Mouse (Mus musculus): ENCODE measurements at regions not wholly inside any gene's neighbourhood (a gene's known extent, or its start where the extent isn't known, plus 50 kb on each side); places are given as distances from the start of the nearest gene placed in this dataset.

DNA sequence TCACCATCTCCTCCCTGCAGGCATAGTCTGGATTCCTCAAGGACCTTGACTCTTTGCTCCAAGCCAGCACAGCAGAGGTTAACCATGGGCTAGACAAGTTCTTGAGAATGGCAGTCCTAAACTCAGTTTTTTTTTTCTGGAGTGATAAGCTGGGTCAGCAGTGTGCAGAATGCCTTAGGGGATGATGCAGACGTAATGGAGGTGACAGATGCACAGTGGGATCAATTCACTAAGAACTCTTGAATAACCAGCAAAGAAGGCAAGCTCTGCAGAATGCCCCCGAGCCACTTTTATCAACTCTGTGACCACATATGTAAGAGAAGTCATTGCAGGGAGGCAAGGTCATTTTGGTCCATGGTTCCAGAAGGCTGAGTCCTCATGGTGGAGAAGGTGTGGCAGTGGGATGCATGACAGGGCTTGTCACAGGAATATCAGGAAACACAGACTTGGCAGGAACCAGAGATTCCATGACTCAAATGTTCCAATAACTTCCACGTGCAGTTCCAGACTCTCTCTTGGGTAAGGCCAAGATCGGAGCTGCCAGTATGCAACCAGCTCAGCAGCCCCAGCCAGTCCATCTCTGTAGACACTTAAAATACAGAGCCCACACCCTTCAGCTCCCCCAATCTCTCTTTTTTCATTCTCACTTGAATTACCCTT is 494.3 kb downstream of the Cdh26 start:
- no peak for DNase-seq (ENCODE audit: low read depth, low spot score)

DNA sequence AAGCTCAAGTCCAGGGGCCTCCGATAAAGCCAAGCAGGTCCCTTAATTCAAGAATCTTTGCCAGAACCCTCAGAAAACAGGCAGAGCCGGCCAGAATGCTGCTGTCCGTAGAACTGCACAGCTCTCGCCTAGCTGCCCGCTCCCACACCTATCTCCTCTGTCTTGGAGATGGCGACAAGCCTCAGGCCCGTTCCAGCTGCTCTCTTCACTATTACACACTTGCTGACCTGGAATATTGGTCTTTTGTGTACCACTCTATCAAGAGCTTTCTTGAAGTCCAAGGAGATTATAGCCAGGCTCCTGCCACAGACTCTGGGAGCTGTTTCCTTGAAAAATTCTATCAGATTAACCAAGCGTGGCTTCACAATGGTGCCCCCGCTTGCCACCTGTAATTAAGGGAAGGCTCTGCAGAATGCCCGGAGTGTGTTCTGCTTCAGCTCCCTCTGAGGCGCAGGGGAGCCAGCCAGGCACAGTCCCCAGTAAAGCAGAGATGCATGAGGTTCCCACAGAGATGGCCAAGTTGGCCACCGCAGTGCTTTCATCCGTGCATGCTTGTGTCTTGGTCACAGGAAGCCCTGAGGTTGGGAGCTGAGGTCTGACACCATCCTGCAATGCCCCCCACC is 496.8 kb downstream of the Cdh26 start:
- no peak for DNase-seq (ENCODE audit: low read depth, low spot score)

DNA sequence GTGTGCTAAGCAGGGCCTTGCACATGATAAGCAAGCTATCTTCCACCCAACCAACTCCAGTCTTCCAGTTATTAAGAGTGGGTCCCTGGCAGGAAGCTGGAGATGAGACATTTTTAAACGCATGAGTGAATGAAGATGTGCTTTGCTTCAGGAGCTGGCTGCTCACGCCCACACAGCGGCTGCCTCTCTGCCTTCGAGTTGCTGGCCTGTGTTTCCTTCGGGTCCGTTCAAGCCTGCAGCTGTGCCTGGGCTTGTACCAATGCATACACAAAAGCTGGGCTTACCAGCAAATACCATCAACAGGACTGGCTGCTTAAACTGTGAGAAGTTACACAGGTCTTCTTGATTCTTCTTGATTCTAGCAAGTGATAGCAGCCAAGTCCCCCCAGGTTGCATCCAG is 498.7 kb downstream of the Cdh26 start:
- DNase-seq (ENCODE audit: low read depth, low spot score), result no peak

DNA sequence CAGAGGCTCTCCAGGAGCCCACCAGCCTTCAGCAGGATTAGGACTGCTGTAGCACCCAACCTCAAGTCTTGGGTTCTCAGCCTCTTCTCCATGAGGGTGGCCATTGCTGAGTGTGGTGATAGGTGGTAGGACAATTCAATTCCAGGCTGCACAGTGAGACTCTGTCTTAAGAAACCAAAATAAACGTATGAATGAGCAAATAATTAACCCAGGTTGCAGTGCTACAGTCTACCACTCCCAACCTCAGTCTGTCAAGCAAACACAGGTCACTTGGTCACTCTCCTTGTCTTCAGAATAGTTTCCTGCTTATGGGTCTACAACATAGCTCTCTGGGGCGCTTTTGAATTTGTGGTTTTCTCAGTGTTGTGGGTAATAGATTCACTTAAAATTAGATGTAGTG is 499.8 kb downstream of the Cdh26 start:
- no peak for DNase-seq (ENCODE audit: low read depth, low spot score)

DNA sequence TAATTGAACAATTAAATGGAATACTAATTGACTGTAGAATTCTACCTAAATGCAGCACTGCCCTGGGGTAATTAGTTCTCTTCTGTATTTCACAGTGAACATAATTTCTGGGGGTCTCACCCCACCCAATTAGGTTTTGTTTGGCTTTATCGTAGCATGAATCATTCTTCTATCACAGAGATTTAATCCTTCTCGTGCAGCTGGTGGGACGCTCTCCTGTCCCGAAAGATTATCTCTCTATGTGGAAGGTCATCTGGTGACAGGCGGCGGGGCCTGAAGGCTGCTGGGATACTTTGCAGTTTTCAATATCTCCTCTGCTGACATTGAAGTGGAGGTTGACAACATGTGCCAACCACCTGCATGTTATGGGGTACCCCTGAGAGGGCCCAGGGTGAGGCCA is 493.8 kb upstream of the Cdh4 start:
- no peak for DNase-seq (ENCODE audit: low read depth, low spot score)

DNA sequence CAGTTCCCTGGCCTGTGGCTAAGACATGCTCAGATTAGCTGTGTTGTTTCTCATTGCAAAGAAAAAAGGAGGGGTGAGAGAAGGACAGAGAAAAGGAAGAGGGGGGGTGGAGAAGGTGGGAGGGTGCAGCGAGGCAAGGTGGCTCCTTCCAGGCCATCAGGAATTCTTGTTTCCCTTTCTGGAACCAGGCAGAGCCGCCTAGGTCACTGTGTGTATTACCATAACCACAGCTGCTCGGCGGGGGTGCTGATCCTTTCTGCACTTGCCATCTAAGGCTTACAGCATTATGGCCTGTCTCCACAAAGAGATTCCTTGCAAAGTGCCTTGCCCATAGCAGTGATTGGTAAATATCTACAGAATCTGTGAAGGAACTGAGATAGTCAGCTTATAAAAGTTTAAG is 493.1 kb upstream of the Cdh4 start:
- peak; percentile 81 for DNase-seq (ENCODE audit: low read depth, low spot score)

DNA sequence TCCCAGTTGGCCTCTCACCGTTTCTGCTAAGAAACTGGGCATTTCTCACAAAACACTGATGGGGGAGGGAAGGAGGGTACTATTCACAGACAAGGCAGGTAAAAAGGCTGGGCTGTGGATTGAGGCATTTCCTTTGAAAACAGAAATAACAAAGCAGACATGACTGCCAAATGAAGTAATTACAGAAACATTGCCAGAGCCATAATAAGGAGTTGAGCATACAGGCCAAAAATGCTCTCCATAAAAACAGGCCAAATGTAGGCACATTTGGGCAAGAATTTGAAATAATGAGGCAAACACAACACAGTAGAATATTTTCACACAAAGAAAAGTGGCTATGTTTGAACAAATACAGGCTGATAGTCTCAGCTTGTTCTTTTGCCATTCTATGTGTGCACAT is 491.9 kb upstream of the Cdh4 start:
- DNase-seq (ENCODE audit: low read depth, low spot score), result no peak

DNA sequence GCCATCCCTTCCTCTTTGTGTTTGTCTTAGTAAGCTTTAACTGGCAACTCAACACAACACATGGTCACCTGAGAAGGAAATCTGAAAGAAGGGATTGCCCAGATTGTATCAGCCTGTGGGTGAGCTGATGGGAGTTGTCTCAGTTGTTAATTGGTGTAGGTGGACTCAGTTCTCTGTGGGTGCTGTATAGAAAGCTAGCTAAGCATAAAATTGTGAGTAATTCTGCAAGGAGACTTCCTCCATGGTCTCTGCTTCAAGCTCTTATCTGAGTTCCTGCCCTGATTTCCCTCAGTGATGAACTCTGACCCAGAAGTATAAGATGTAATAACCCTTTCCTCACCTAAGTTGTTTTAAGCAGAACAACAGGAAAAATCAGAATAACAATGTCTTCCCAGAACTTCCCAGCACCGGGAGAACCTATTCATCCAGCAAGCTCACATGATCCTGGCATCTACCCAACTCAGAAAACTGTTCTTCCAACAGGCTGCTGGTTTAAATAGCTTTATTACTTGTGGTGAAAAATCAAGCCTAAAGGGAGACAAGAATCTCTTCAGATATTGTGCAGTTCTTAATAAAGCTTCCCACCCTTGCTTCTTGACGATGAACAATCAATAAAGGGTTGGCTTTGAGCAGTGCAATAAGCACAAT is 487.7 kb upstream of the Cdh4 start:
- no peak for DNase-seq (ENCODE audit: low read depth, low spot score)

DNA sequence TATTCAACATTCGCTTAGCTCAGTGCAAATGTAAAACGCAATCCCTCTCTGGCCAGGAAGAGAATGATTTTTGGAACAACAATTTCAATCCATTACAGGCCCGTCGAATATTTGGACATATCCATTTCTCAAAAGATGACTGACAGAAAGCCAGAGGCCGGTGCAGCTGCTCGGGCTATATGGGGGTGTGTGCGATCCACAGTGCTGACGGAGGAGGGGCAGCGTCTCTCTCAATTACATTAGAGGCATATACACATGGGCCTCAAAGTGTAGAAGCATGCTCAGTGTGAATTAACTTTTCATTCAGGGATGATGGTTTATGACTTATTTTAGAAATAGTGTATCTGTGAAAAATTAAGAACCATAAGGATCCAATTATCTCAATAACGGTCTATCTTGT is 483.4 kb upstream of the Cdh4 start:
- no peak for DNase-seq (ENCODE audit: low read depth, low spot score)

DNA sequence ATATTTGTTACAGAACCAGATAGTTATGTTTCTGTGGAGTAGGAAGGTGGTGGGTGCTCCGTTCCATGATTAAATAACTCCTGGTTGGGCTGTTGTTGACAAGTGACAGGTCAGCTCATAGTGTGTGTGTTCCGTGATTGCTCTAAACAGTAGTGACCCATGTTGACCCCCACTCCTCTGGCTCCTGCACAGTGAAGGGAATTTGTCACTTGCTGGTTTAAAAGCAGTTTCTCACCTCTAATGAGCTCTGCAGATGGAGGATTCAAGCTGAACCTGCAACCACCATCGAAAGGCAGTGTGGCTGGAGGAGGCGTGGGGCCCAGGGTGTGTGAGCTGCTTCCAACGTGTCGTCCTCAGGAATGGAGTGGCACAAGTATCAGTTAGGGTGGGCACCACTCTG is 482.6 kb upstream of the Cdh4 start:
- DNase-seq (ENCODE audit: low read depth, low spot score), result no peak

DNA sequence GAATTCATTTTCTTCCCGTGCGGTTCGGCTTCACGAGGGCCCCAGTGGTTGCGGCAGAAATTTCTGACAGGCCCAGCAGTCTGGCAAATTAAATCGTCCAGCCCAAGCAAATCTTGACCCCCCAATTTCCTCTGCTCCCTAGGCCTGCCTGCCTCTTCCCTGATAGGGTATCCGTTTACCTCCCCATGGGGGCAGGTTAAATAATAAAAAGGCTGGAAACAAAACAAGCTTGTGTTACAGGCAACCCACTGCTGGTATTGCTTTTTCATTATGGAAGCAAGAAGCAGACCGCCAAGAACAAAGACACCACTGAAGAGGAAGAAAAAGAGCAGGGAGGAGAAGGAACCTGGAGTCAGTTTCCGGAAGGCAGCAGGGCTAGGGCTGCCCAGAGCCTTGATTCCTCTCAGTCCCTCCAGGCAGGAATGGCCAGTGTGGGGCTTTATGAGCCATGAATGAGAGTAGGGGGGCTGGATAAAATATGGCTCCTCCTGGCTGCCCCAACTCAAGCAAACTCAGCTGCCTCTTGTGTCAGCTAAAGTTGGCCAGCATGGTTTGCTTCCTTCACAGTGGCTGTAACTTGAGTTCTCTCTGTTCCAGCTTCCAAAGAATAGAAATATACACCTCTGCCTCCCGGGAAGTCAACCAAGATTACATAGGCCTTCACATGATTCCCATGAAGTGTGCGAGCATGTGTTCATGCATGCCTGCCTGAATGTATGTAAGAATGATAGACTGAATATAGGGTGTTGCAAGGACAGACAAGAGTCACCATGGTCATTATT is 474.5 kb upstream of the Cdh4 start:
- no peak for DNase-seq (ENCODE audit: low read depth, low spot score)

DNA sequence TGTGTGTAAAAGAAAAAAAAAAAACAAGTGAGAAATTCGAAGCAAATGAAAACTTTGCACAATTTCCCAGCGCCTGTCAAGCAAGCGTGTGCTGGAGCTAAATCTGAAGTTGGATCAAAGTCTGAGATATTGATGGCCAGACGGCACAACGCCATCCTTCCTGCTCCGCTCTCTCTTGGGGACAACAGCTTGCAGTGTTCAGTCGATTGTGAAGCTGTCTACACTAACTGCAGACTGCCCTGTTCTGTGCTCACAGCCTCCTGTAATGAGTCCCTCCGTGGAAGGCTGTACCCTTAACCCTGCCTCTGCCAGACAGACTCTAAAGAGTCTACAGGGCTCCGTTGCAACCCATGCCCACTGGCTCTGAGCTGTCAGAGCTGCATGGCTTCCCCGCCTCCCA is 472.5 kb upstream of the Cdh4 start:
- no peak for DNase-seq (ENCODE audit: low read depth, low spot score)

DNA sequence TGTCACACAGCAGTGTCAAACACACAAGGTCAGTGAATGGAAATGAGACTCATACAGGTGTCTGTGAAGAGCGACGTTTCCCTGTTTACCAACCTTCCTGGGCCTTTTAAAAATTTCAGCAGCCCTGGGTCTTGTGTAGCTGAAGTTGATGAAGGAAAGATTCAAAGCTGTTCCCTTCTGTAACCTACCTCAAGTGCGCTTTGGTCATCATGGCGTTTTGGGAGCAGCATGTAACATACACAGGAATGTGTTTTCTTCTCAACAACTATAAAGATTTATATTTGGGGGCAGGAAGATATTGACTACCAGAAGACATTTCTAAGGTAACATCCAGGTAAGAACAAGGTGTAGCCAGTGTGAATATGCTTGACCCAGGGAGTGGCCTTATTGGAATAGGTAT is 466.9 kb upstream of the Cdh4 start:
- DNase-seq (ENCODE audit: low read depth, low spot score), result no peak

DNA sequence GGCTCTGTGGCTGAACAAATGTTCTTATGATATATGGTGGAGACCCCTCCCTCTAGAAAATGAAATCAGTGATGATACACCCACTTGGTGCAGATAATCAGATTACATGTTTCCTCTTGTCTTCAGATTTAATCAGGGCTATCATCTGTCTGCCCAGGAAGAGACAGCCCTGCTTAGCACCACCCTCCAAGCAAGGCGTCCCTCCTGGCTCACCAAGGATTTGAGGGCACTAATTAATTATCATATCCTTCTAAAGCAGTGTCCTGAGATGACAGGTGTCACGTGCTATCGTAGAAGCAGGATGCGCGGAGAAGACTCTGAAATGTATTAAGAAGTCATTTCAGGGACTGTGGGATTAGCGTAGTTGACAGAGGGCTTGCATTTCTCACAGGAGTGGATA is 466.2 kb upstream of the Cdh4 start:
- DNase-seq (ENCODE audit: low read depth, low spot score), result no peak

DNA sequence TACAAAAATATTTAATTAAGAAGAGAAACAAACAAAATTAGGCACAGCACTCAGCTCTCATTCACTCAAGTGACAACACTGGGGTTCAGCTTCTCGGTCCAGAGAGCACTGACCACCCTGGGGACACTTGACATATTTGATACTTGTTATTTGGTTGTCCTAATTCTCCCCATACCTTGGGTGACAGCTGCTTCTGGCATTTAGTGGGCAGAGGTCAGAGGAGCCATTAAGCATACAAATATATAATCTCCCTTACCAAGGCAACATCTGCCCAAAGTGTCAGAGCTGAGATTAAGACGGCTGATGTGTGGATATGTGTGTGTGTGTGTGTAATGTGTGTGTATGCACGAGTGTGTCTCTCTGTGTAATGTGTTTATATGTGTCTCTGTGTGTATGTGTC is 465.7 kb upstream of the Cdh4 start:
- no peak for DNase-seq (ENCODE audit: low read depth, low spot score)

DNA sequence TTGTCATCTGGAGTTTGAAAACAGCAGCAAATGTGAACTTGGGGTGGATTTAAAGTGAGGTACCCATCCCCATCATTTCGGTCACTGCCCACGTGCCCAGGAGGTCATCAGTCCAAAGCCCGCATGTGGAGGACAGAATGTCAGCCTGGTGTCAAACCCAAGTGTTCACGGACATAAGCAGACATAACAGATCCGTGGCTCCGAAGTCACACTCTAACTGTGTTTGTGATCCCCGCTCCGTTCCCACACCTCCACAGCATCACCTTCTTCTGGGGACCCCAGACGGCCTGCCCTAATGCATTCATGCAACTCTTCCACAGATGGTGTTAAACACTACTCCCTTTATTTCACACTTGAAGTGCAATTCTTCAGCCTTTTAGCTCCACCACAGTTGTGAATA is 462.8 kb upstream of the Cdh4 start:
- no peak for DNase-seq (ENCODE audit: low read depth, low spot score)

DNA sequence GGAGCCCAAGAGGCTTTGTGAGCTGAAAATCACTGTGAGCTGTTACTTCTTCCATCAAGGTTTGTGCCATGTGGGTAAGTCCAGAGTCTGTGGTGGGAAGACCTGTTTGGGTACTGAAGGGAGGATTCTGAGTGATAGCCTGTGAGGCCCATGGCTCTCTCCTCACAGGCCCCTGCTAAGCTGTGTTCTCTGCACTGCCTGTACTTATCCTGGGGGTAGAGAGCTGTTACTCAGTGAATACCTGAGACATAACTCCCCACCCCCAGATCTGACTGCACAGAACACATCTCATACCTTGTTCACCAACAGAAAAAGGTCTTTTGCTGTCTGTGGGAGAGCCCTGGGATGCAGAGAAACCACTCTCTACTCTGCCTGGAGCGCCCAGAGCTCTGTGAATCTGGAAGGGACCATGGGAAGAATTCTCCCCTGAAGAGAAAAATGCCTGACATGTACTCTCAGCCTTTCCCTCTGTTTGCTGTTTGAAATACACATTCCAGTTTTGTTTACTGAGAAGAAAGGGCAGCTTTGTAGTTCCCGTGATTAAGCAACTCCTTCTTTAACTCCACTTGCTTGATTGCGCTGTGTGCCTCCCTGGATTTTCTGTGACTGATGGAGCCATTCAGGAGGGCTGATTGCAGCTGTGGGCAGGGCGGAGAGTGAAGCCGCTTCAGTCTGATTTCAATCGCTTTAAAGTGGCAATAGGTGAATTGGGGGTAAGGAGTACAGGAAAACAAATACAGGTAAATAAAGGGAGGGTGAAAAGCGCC is 460.3 kb upstream of the Cdh4 start:
- DNase-seq (ENCODE audit: low read depth, low spot score), result no peak

DNA sequence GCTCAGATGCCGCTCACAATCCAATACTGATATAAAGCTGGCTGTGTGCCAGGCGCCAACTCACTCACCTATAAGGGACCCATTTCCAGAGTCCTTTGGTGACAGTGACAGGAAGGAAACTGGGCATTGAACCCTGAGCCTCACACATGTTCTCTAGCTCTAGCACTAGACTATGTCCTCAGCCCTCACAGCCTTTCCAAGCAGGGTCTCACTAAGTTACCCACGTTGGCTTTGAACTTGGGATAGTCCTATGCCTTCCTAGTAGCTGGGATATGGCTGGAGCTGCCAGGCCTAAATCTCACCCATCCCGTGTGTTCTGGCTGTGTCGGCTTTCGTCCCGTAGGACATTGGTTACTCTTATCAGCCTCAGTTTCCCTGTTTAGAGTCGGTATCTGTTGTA is 458.4 kb upstream of the Cdh4 start:
- DNase-seq (ENCODE audit: low read depth, low spot score), result no peak

DNA sequence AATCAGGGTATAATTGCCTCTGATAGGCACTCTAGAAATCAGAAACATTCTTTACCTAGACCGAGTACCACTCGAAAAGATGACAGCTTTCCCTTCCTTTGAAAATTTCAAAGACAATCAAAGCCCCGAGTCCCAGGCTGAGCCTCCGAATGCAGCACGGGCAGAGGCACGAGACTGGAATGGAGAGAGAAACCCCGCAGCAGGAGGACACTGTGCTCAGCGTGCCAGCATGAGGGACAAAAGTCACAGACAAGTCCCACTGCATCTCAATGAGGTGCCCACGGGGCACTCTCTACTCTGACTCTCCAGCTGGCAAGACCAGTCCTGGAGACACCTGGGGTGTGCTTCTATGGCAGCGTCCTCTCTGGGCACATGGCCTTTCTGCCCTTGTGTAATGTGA is 454.3 kb upstream of the Cdh4 start:
- DNase-seq (ENCODE audit: low read depth, low spot score), result no peak

DNA sequence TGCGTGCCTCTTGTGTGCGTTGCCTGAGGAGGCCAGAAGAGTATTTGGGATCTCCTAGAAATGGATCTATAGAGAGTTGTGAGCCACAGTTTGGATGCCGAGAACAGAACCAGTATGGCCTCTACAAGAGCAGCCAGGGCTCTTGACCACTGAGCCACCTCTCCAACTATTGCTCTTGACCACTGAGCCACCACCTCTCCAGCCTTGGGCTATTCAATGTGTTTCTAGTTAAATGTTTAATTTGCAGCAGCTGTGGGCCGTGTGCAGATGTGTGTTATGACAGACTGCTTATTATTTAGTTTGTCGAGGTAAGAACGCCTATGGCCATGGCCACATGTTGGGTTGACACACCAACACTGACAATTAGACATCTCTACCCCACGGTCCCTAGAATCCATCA is 452.9 kb upstream of the Cdh4 start:
- DNase-seq (ENCODE audit: low read depth, low spot score), result no peak

DNA sequence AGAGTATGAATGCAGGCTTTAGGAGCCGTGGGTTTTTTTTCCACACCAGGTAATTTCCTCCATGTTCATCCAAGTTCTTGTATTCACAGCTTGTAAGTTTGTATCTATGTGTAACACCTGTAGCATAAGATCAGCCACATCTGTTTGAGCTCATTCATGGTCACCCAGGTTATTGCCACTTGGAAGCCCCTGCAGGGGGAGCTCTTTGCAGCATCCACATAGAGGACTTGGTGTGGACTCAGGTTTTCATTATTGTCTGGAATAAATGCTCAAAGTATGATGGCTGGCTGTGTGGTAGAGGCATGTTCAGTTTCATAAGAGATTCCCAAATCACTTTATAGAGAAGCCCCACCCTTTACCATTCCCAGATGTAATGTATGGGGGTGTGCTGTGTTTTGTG is 452.4 kb upstream of the Cdh4 start:
- DNase-seq (ENCODE audit: low read depth, low spot score), result peak; percentile 28

DNA sequence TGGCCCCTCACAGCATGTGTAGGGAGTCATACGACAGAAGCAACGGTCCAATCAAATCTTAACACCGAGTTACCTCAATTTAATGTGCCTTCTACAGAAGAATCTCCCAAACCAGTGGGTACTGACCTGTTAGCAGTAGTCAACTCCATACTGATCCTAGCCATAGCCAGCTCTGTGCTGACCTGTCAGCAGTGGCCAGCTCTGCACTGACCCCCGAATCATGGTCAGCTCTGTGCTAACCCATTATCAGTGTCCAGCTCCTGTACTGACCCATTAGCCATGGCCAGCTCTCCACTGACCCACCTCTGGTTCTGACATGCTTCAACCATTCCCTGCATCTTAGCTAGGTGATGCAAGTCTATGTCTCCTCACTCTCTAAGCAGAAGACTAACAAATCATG is 451.3 kb upstream of the Cdh4 start:
- DNase-seq (ENCODE audit: low read depth, low spot score), result no peak

All from R1 (cell line).